Comparison of ENCODE assay signal across 9 mouse cellular contexts in genomic region chr10:75504234-75505129, GRCm38 (mm10). TPM values are rescaled to one million over a fixed set of nuclear protein-coding genes. Genes with fewer than 3 reads are reported as not detected.
A peak's percentile ranks its signal among the peaks of the same experiment; 100 is the strongest.
DNase-seq lines count a peak whose midpoint lies in the region; ATAC-seq and TF ChIP-seq lines count a peak whose summit lies in the region.
"Had no signal": no experiment of that assay in that cellular context is flagged by ENCODE, and none has a peak within 500 bp of the region (broad histone marks: within the 10 kb centered on the region; RNA-seq: fewer than 3 reads in every experiment).

No protein-coding gene starts in this region.

- no peak for TF ChIP-seq CTCF in stomach, postnatal 0 days (IDR thresholded peaks at IDR 0.05; ENCODE audit: low read depth)
- no peak for TF ChIP-seq CTCF in liver, embryonic 14.5 days (IDR thresholded peaks at IDR 0.05; ENCODE audit: low read depth)

- H3K27me3 ChIP-seq in stomach, embryonic 15.5 days (replicated peaks), result no peaks in the 10 kb centered on the region
- no peaks in the 10 kb centered on the region for H3K27me3 ChIP-seq in stomach, postnatal 0 days (ENCODE audit: control insufficient read depth, insufficient read depth, low read length)
- H3K27me3 ChIP-seq in liver, embryonic 14.5 days (ENCODE audit: control insufficient read depth, insufficient read depth, low read length), result no peaks in the 10 kb centered on the region
- H3K27me3 ChIP-seq in forebrain, embryonic 10.5 days (ENCODE audit: poor library complexity, severe bottlenecking), result no peaks in the 10 kb centered on the region
- H3K27me3 ChIP-seq: limb, embryonic 13.5 days had no signal

- 73% methylated on average over 8 of the region's 8 CpGs for WGBS in stomach, embryonic 15.5 days
- 72% methylated on average over 8 of the region's 8 CpGs for WGBS in stomach, postnatal 0 days
- WGBS in liver, embryonic 14.5 days (ENCODE audit: insufficient replicate concordance), result 51% methylated on average over 8 of the region's 8 CpGs
- 88% methylated on average over 8 of the region's 8 CpGs for WGBS in forebrain, embryonic 10.5 days

- H3K4me3 ChIP-seq in stomach, embryonic 15.5 days (replicated peaks), result no peak overlapping the region
- H3K4me3 ChIP-seq in stomach, postnatal 0 days (ENCODE audit: low read depth, low read length), result no peak overlapping the region
- no peak overlapping the region for H3K4me3 ChIP-seq in liver, embryonic 14.5 days (ENCODE audit: insufficient read depth in 1 of 2, low read depth in 2 of 2, low read length in 2 of 2)
- H3K4me3 ChIP-seq in forebrain, embryonic 10.5 days, result no peak overlapping the region
- H3K4me3 ChIP-seq: limb, embryonic 13.5 days had no signal

- H3K9ac ChIP-seq in stomach, embryonic 15.5 days, result no peak overlapping the region
- no peak overlapping the region for H3K9ac ChIP-seq in stomach, postnatal 0 days (ENCODE audit: low read length)
- no peak overlapping the region for H3K9ac ChIP-seq in liver, embryonic 14.5 days (replicated peaks)
- H3K9ac ChIP-seq: limb, embryonic 13.5 days had no signal

- no peak for DNase-seq in stomach, postnatal 0 days (ENCODE audit: low spot score)
- DNase-seq in brain, adult 2 months (ENCODE audit: low read depth, low spot score), result peak; percentile 16
- DNase-seq in liver, embryonic 14.5 days (ENCODE audit: low read depth in 3 of 3, low spot score in 3 of 3), result no peak
- peak; percentile 57 for DNase-seq in skeletal muscle tissue, adult 2 months (ENCODE audit: low read depth, low spot score)
- DNase-seq in forebrain, embryonic 10.5 days (ENCODE audit: extremely low spot score, low spot score), result no peak

- H3K4me1 ChIP-seq in stomach, embryonic 15.5 days, result 0 out of 2 replicates have a peak, but pooled peaks cover 3% of the 10 kb centered on the region
- no peaks in the 10 kb centered on the region; the same call in 1 of the 2 replicates for H3K4me1 ChIP-seq in stomach, postnatal 0 days (replicated peaks; ENCODE audit: control insufficient read depth, insufficient read depth)
- peaks cover 8 to 18% of the 10 kb centered on the region in 2 experiments for H3K4me1 ChIP-seq in liver, embryonic 14.5 days (replicated peaks; ENCODE audit: control insufficient read depth in 2 of 2, insufficient read depth in 2 of 2, low read length in 1 of 2)
- no peaks in the 10 kb centered on the region for H3K4me1 ChIP-seq in forebrain, embryonic 10.5 days
- H3K4me1 ChIP-seq: limb, embryonic 13.5 days had no signal

- 0 out of 2 replicates have a peak overlapping the region, but pooled peaks have one; percentile 33 for H3K27ac ChIP-seq in stomach, embryonic 15.5 days
- H3K27ac ChIP-seq in stomach, postnatal 0 days (replicated peaks), result no peak overlapping the region
- peak overlapping the region; percentile 9; the same call in 1 of the 2 replicates for H3K27ac ChIP-seq in liver, embryonic 14.5 days
- no peak overlapping the region for H3K27ac ChIP-seq in forebrain, embryonic 10.5 days
- H3K27ac ChIP-seq: limb, embryonic 13.5 days had no signal

- H3K9me3 ChIP-seq in stomach, embryonic 15.5 days, result no peaks in the 10 kb centered on the region
- no peaks in the 10 kb centered on the region for H3K9me3 ChIP-seq in stomach, postnatal 0 days (ENCODE audit: control insufficient read depth, low read length)
- H3K9me3 ChIP-seq in liver, embryonic 14.5 days (ENCODE audit: control insufficient read depth, low read length), result no peaks in the 10 kb centered on the region
- no peaks in the 10 kb centered on the region for H3K9me3 ChIP-seq in forebrain, embryonic 10.5 days
- H3K9me3 ChIP-seq: limb, embryonic 13.5 days had no signal

- H3K36me3 ChIP-seq in stomach, embryonic 15.5 days, result peaks cover 21% of the 10 kb centered on the region
- peaks cover 16% of the 10 kb centered on the region for H3K36me3 ChIP-seq in stomach, postnatal 0 days (ENCODE audit: control insufficient read depth, insufficient read depth, low read length)
- H3K36me3 ChIP-seq in liver, embryonic 14.5 days (replicated peaks; ENCODE audit: control insufficient read depth, insufficient read depth, low read depth), result peaks cover 33% of the 10 kb centered on the region
- H3K36me3 ChIP-seq in forebrain, embryonic 10.5 days (replicated peaks), result peaks cover 34% of the 10 kb centered on the region

- no peak overlapping the region for H3K4me2 ChIP-seq in stomach, embryonic 15.5 days
- H3K4me2 ChIP-seq in stomach, postnatal 0 days (replicated peaks; ENCODE audit: low read depth), result no peak overlapping the region
- no peak overlapping the region for H3K4me2 ChIP-seq in liver, embryonic 14.5 days (ENCODE audit: low read depth)
- H3K4me2 ChIP-seq: limb, embryonic 13.5 days had no signal

- no peak for TF ChIP-seq EP300 in stomach, postnatal 0 days (optimal IDR thresholded peaks at IDR 0.05)
- TF ChIP-seq EP300 in liver, embryonic 14.5 days (IDR thresholded peaks at IDR 0.05; ENCODE audit: low read depth), result no peak

- no peak for ATAC-seq in stomach, embryonic 15.5 days (ENCODE audit: insufficient read depth, low FRiP score, low read depth)
- no peak for ATAC-seq in stomach, postnatal 0 days (ENCODE audit: low FRiP score, low TSS enrichment)
- ATAC-seq in liver, embryonic 14.5 days (ENCODE audit: insufficient read depth), result peak; percentile 60
- ATAC-seq in frontal cortex, adult (ENCODE audit: low TSS enrichment), result no peak
- ATAC-seq: hindbrain, embryonic 16.5 days had no signal

RNA-seq across cellular contexts. Expression of gene Snrpd3, which starts 12.9 kb away (rescaled TPM):
- polyA plus RNA-seq in stomach, embryonic 15.5 days (2015; fragmentation: Nextera tagmentation; extraction: Ambion mirVana), result 137 and 147 TPM in 2 replicates
- 70.2 and 70.3 TPM in 2 replicates for polyA plus RNA-seq in stomach, postnatal 0 days (2015; fragmentation: Nextera tagmentation; extraction: Ambion mirVana)
- polyA plus RNA-seq in liver, embryonic 14.5 days (2012; rRNA removed), result 19.4 and 60.5 TPM in 2 replicates
- 82.2 and 90.3 TPM in 2 replicates for polyA plus RNA-seq in liver, embryonic 14.5 days (2014; fragmentation: Nextera tagmentation; extraction: Ambion mirVana)
- 289 and 305 TPM in 2 replicates for polyA plus RNA-seq in forebrain, embryonic 10.5 days (2016; fragmentation: Nextera tagmentation; extraction: Ambion mirVana)

RNA-seq across cellular contexts. Expression of gene Gucd1, which starts 13.3 kb away (rescaled TPM):
- polyA plus RNA-seq in stomach, embryonic 15.5 days (2015; fragmentation: Nextera tagmentation; extraction: Ambion mirVana), result 26.7 and 27.5 TPM in 2 replicates
- 14.6 and 14.9 TPM in 2 replicates for polyA plus RNA-seq in stomach, postnatal 0 days (2015; fragmentation: Nextera tagmentation; extraction: Ambion mirVana)
- polyA plus RNA-seq in liver, embryonic 14.5 days (2012; rRNA removed), result 37.3 and 38.7 TPM in 2 replicates
- 58.5 and 66.0 TPM in 2 replicates for polyA plus RNA-seq in liver, embryonic 14.5 days (2014; fragmentation: Nextera tagmentation; extraction: Ambion mirVana)
- polyA plus RNA-seq in forebrain, embryonic 10.5 days (2016; fragmentation: Nextera tagmentation; extraction: Ambion mirVana), result 28.6 and 34.3 TPM in 2 replicates

RNA-seq across cellular contexts. Expression of gene Lrrc75b, which starts 55.6 kb away (rescaled TPM):
- polyA plus RNA-seq in stomach, embryonic 15.5 days (2015; fragmentation: Nextera tagmentation; extraction: Ambion mirVana), result 1.6 and 2.6 TPM in 2 replicates
- 0.73 and 0.93 TPM in 2 replicates for polyA plus RNA-seq in stomach, postnatal 0 days (2015; fragmentation: Nextera tagmentation; extraction: Ambion mirVana)
- polyA plus RNA-seq in liver, embryonic 14.5 days (2012; rRNA removed), result 0.04 TPM in 2 replicates
- not detected in 2 replicates for polyA plus RNA-seq in liver, embryonic 14.5 days (2014; fragmentation: Nextera tagmentation; extraction: Ambion mirVana)
- 1.1 TPM in 2 replicates for polyA plus RNA-seq in forebrain, embryonic 10.5 days (2016; fragmentation: Nextera tagmentation; extraction: Ambion mirVana)

RNA-seq across cellular contexts. Expression of gene Ggt1, which starts 56.9 kb away (rescaled TPM):
- 26.5 and 36.2 TPM in 2 replicates for polyA plus RNA-seq in stomach, embryonic 15.5 days (2015; fragmentation: Nextera tagmentation; extraction: Ambion mirVana)
- polyA plus RNA-seq in stomach, postnatal 0 days (2015; fragmentation: Nextera tagmentation; extraction: Ambion mirVana), result 1.9 and 2.1 TPM in 2 replicates
- polyA plus RNA-seq in liver, embryonic 14.5 days (2012; rRNA removed), result 4.3 and 5.8 TPM in 2 replicates
- 5.2 and 6.6 TPM in 2 replicates for polyA plus RNA-seq in liver, embryonic 14.5 days (2014; fragmentation: Nextera tagmentation; extraction: Ambion mirVana)
- polyA plus RNA-seq in forebrain, embryonic 10.5 days (2016; fragmentation: Nextera tagmentation; extraction: Ambion mirVana), result 1.6 and 2.3 TPM in 2 replicates

Comparison
In these comparisons a context has a peak if more than half of its experiments do, and no peak if none do; other contexts are left out.
1. H3K27ac ChIP-seq: peak in stomach, embryonic 15.5 days (single experiment) and liver, embryonic 14.5 days (single experiment); none in stomach, postnatal 0 days (single experiment) and forebrain, embryonic 10.5 days (single experiment).
2. DNase-seq: peak in brain, adult 2 months (single experiment) and skeletal muscle tissue, adult 2 months (single experiment); none in stomach, postnatal 0 days (single experiment), liver, embryonic 14.5 days (0 of 3) and forebrain, embryonic 10.5 days (single experiment).